Mouse (Mus musculus) ES-Bruce4 (cell line): Measurements from ENCODE around the gene Nphp1. TPM values are rescaled to one million over a fixed set of nuclear protein-coding genes. Genes with fewer than 3 reads are reported as not detected.

Experiments
- H3K27ac ChIP-seq: 2 replicates; pipeline ENCODE4 v1.5.1; 2012; ENCODE audit warnings: low read length, inconsistent platforms; ENCODE audit not compliant: insufficient read depth
- H3K27me3 ChIP-seq: 2 replicates; pipeline ENCODE4 v1.6.1; 2012; ENCODE audit warnings: mild to moderate bottlenecking, low read length, inconsistent platforms; ENCODE audit not compliant: control insufficient read depth, poor library complexity, insufficient read depth, severe bottlenecking
- H3K36me3 ChIP-seq: 2 replicates; pipeline ENCODE4 v1.6.1; 2012; ENCODE audit warnings: inconsistent platforms, mild to moderate bottlenecking, low read length, moderate library complexity; ENCODE audit not compliant: control insufficient read depth, poor library complexity, insufficient read depth, severe bottlenecking
- H3K4me1 ChIP-seq: one replicate; pipeline ENCODE4 v1.8.1; 2011; ENCODE audit warnings: low read length; ENCODE audit not compliant: control insufficient read depth, insufficient read depth
- H3K4me3 ChIP-seq: 2 replicates; pipeline ENCODE4 v1.5.1; 2011; ENCODE audit warnings: low read depth, mild to moderate bottlenecking, low read length
- H3K9ac ChIP-seq: 2 replicates; pipeline ENCODE4 v1.6.1; 2012; ENCODE audit warnings: low read depth, mild to moderate bottlenecking, inconsistent platforms; ENCODE audit not compliant: poor library complexity, severe bottlenecking
- H3K9me3 ChIP-seq: replicated peaks from 2 replicates; pipeline ENCODE4 v1.6.1; 2012; ENCODE audit warnings: mild to moderate bottlenecking, low read length, inconsistent platforms; ENCODE audit not compliant: control insufficient read depth, poor library complexity, insufficient read depth, severe bottlenecking
- CTCF ChIP-seq: IDR thresholded peaks from one replicate; pipeline ENCODE4 v1.8.1; 2011; ENCODE audit warnings: low read depth, low read length
- EP300 ChIP-seq: IDR thresholded peaks from 2 replicates; pipeline ENCODE4 v1.6.1; 2011; ENCODE audit warnings: low read depth, low read length; ENCODE audit not compliant: insufficient read depth
- POLR2A ChIP-seq: IDR thresholded peaks from one replicate; pipeline ENCODE4 v1.8.1; 2011; ENCODE audit warnings: low read length; ENCODE audit not compliant: insufficient read depth
- polyA plus RNA-seq: library from polyadenylated mRNA; stranded (reverse); fragments of >200 nt; gene quantifications from 2 replicates; pipeline ENCODE4 v1.2.4, GENCODE M21; 2011; ENCODE audit warnings: low read depth; ENCODE audit not compliant: missing spikeins, insufficient read depth, insufficient read length

Nphp1 gene
- polyA plus RNA-seq, 1 experiment = 9.7 TPM

- H3K4me3 ChIP-seq = no peak overlapping the region
- no peaks in the 10 kb centered on the region; the same call in 1 of the 2 replicates for H3K27me3 ChIP-seq
- no peaks in the 10 kb centered on the region for H3K36me3 ChIP-seq
- TF ChIP-seq POLR2A (no peak), EP300 (no peak), CTCF (no peak)
- no peaks in the 10 kb centered on the region for H3K9me3 ChIP-seq
- no peak overlapping the region for H3K9ac ChIP-seq
- no peak overlapping the region for H3K27ac ChIP-seq
- no peaks in the 10 kb centered on the region for H3K4me1 ChIP-seq
Observed at GRCm38 (mm10) chr2:127737885-127738284, 50.8 kb downstream of the Nphp1 start.

GRCm38 (mm10) chr2:127736631-127737209 is 52.0 kb downstream of the Nphp1 start:
- Histone ChIP-seq H3K27me3 (no peaks in the 10 kb centered on the region; the same call in 1 of the 2 replicates), H3K4me3 (no peak overlapping the region), H3K27ac (no peak overlapping the region), H3K4me1 (no peaks in the 10 kb centered on the region), H3K36me3 (no peaks in the 10 kb centered on the region), H3K9ac (no peak overlapping the region), H3K9me3 (no peaks in the 10 kb centered on the region)
- TF ChIP-seq CTCF = no peak
- no peak for TF ChIP-seq EP300
- no peak for TF ChIP-seq POLR2A

- H3K36me3 ChIP-seq = no peaks in the 10 kb centered on the region
- H3K4me3 ChIP-seq = no peak overlapping the region
- TF ChIP-seq CTCF (no peak), EP300 (no peak), POLR2A (no peak)
- H3K27ac ChIP-seq = no peak overlapping the region
- no peaks in the 10 kb centered on the region for H3K4me1 ChIP-seq
- H3K9me3 ChIP-seq = no peaks in the 10 kb centered on the region
- H3K27me3 ChIP-seq = no peaks in the 10 kb centered on the region; the same call in 1 of the 2 replicates
- no peak overlapping the region for H3K9ac ChIP-seq
Observed at GRCm38 (mm10) chr2:127735512-127736145, 53.1 kb downstream of the Nphp1 start.

- H3K4me1 ChIP-seq = no peaks in the 10 kb centered on the region
- no peak overlapping the region for H3K27ac ChIP-seq
- H3K4me3 ChIP-seq = no peak overlapping the region
- H3K9ac ChIP-seq = no peak overlapping the region
- no peaks in the 10 kb centered on the region for H3K9me3 ChIP-seq
- H3K27me3 ChIP-seq = no peaks in the 10 kb centered on the region; the same call in 1 of the 2 replicates
- H3K36me3 ChIP-seq = no peaks in the 10 kb centered on the region
- TF ChIP-seq POLR2A = no peak
Observed at GRCm38 (mm10) chr2:127734889-127735288, 53.8 kb downstream of the Nphp1 start.

GRCm38 (mm10) chr2:127730301-127730997 is 58.2 kb downstream of the Nphp1 start:
- Histone ChIP-seq H3K4me3 (no peak overlapping the region), H3K27ac (no peak overlapping the region), H3K4me1 (no peaks in the 10 kb centered on the region), H3K36me3 (no peaks in the 10 kb centered on the region), H3K9me3 (no peaks in the 10 kb centered on the region), H3K9ac (no peak overlapping the region), H3K27me3 (no peaks in the 10 kb centered on the region)
- TF ChIP-seq POLR2A (no peak), EP300 (no peak), CTCF (no peak)

GRCm38 (mm10) chr2:127729671-127730070 is 59.0 kb downstream of the Nphp1 start, which contains the start of gene Mall:
TSS of gene Mall (minus strand) at chr2:127729932.
- Histone ChIP-seq H3K4me3 (peak within 1 kb of the TSS; percentile 20; the same call in 1 of the 2 replicates), H3K36me3 (no peaks in the 10 kb centered on the region), H3K9me3 (no peaks in the 10 kb centered on the region), H3K27me3 (no peaks in the 10 kb centered on the region), H3K27ac (no peak within 1 kb of the TSS), H3K9ac (no peak within 1 kb of the TSS), H3K4me1 (no peaks in the 10 kb centered on the region)
- TF ChIP-seq CTCF (no peak), EP300 (0 out of 2 replicates have a peak, but pooled peaks have one; percentile 50), POLR2A (no peak)
